Mouse (Mus musculus): ENCODE measurements around the gene Mdc1.

DNA sequence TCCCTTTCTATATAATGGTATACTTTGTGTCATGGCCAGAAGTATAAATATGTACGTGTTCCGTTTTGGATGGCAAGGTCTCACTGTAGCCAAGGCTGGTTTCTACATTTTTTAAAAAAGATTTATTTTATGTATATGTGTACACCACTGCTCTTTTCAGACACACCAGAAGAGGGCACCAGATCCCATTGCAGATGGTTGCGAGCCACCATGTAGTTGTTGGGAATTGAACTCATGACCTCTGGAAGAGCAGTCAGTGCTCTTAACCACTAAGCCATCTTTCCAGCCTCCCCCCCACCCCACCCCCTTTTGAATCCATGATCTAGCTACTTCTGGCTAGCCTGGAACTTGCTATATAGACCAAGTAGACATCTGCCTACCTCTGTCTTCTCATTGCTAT lies 2.2 kb downstream of the Mdc1 start:
- TF ChIP-seq POLR2A (IDR thresholded peaks at IDR 0.05; ENCODE audit: low read depth, low read length) (no peak), CTCF (IDR thresholded peaks at IDR 0.05; ENCODE audit: extremely low read depth, insufficient read length, insufficient replicate concordance, low read depth, low read length) (no peak)
